Mouse (Mus musculus) spleen, adult 2 months (tissue): ENCODE results near the gene Dlgap3. TPM values are rescaled to one million over a fixed set of nuclear protein-coding genes. Genes with fewer than 3 reads are reported as not detected.

Experiments
- DNase-seq, 2 experiments: peaks; one replicate each; pipeline versions ENCODE4 v3.0.0 to v3.0.0-alpha.2; 2012 to 2021; ENCODE audit warnings: low spot score in 2 of 2, low read depth in 1 of 2
- H3K27ac ChIP-seq: fragments of 200-500 bp; 2 replicates; pipeline ENCODE4 v1.5.1; 2012; ENCODE audit warnings: low read length, inconsistent platforms; ENCODE audit not compliant: insufficient read depth
- H3K27me3 ChIP-seq: fragments of 200-500 bp; 2 replicates; pipeline ENCODE4 v1.6.1; 2012; ENCODE audit warnings: mild to moderate bottlenecking, moderate library complexity, low read length, inconsistent platforms; ENCODE audit not compliant: control insufficient read depth, insufficient read depth
- H3K36me3 ChIP-seq: fragments of 200-500 bp; 2 replicates; pipeline ENCODE4 v1.6.1; 2012; ENCODE audit warnings: mild to moderate bottlenecking, low read length, inconsistent platforms; ENCODE audit not compliant: control insufficient read depth, insufficient read depth
- H3K4me1 ChIP-seq: fragments of 200-500 bp; 2 replicates; pipeline ENCODE4 v1.6.1; 2011; ENCODE audit warnings: inconsistent platforms; ENCODE audit not compliant: control insufficient read depth, insufficient read depth, insufficient read length
- H3K4me3 ChIP-seq: fragments of 200-500 bp; 2 replicates; pipeline ENCODE4 v1.5.1; 2011; ENCODE audit warnings: mild to moderate bottlenecking, inconsistent platforms; ENCODE audit not compliant: insufficient read depth, insufficient read length; ENCODE audit errors: extremely low read depth
- CTCF ChIP-seq: fragments of 200-500 bp; IDR thresholded peaks from 2 replicates; pipeline ENCODE4 v1.5.1; 2011; ENCODE audit warnings: mild to moderate bottlenecking, inconsistent platforms; ENCODE audit not compliant: insufficient read depth, insufficient read length, insufficient replicate concordance; ENCODE audit errors: extremely low read depth
- POLR2A ChIP-seq: fragments of 200-500 bp; IDR thresholded peaks from 2 replicates; pipeline ENCODE4 v1.6.1; 2011; ENCODE audit warnings: low read depth, low read length, inconsistent platforms
- WGBS: fragments of 180-500 bp; shearing (Covaris S2); methylation state at CpG from one replicate; pipeline ENCODE4 v1.1.7; 2018; 5-methylcytosine and 5-hydroxymethylcytosine counted together
- polyA plus RNA-seq: library from polyadenylated mRNA; depleted of rRNA; stranded (reverse); fragments of >200 nt; gene quantifications from 2 replicates; pipeline ENCODE4 v1.2.3, GENCODE M21; 2012

The Dlgap3 gene
- polyA plus RNA-seq, 1 experiment: 0.85 TPM

DNA sequence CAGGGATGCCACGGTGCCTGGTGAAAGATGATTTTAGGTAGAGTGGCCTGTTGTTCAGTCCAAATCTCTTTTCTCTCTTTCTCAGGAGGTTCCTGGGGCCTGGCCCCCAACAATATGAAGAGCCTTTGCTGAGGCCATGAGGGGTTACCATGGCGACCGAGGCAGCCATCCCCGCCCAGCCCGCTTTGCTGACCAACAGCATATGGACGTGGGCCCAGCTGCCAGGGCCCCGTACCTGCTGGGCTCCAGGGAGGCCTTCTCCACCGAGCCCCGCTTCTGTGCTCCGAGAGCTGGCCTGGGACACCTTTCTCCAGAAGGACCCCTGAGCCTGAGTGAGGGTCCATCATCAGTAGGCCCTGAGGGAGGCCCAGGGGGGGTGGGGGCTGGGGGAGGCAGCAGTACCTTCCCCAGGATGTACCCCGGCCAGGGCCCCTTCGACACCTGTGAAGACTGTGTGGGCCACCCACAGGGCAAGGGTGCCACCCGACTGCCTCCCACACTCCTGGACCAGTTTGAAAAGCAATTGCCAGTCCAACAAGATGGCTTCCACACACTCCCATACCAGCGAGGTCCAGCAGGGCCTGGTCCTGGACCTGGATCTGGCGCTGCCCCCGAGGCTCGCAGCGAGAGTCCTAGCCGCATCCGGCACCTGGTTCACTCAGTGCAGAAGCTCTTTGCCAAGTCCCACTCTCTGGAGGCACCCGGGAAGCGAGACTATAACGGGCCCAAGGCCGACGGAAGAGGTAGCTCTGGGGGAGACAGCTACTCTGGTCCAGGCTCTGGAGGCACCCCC lies 25.7 kb downstream of the Dlgap3 start:
- H3K4me1 ChIP-seq: no peaks in the 10 kb centered on the region
- DNase-seq: no peak
- no peak overlapping the region for H3K27ac ChIP-seq
- no peaks in the 10 kb centered on the region for H3K36me3 ChIP-seq
- no peak overlapping the region for H3K4me3 ChIP-seq
- 90% methylated on average over 25 of the region's 25 CpGs for WGBS
- TF ChIP-seq CTCF (no peak), POLR2A (no peak)
- H3K27me3 ChIP-seq: no peaks in the 10 kb centered on the region

DNA sequence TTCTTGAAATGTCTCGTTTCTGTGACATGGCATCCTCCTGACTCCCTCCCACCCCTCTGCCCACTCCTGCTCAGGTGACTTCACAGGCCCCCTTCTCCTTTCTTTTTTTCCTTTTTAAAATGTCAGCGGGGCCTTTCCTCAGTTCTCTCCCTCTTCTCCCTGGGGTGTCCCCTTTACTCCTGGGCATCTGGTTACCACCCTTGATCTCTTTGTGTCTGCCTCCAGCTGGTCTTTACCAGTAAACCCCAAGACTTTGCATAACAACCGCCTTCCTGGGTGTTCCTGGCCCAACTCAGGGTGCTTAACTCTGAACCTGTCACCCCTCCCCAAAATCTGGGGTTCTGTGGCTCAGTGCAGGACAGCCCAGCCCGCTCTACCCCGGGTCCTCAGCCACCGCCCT lies 29.6 kb downstream of the Dlgap3 start:
- Histone ChIP-seq H3K4me1 (no peaks in the 10 kb centered on the region), H3K4me3 (no peak overlapping the region), H3K27ac (no peak overlapping the region), H3K36me3 (no peaks in the 10 kb centered on the region), H3K27me3 (no peaks in the 10 kb centered on the region)
- TF ChIP-seq CTCF (no peak), POLR2A (no peak)
- no peak for DNase-seq
- 56% methylated on average over 6 of the region's 6 CpGs for WGBS

DNA sequence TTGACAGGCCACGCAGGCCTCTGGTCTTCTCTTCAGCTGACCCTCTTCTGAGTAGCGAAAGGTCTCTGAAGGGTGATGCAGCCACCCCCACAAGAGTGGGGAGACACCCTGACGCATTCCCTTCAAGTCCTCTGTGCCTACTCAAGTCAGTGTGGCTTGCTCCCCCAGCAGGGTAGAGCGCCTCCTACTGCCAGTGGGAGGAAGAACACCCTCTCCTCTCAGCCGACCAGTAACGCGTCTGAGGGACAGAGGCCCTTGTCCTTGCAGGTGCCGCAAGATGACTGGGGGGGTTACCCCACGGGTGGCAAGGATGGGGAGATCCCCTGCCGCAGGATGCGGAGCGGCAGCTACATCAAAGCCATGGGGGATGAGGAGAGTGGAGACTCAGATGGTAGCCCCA lies 30.4 kb downstream of the Dlgap3 start:
- Histone ChIP-seq H3K27me3 (no peaks in the 10 kb centered on the region), H3K4me1 (no peaks in the 10 kb centered on the region), H3K36me3 (no peaks in the 10 kb centered on the region), H3K4me3 (no peak overlapping the region), H3K27ac (no peak overlapping the region)
- no peak for DNase-seq
- WGBS: 76% methylated on average over 12 of the region's 12 CpGs
- TF ChIP-seq CTCF (0 out of 2 replicates have a peak, but pooled peaks have one; percentile 17), POLR2A (no peak)

DNA sequence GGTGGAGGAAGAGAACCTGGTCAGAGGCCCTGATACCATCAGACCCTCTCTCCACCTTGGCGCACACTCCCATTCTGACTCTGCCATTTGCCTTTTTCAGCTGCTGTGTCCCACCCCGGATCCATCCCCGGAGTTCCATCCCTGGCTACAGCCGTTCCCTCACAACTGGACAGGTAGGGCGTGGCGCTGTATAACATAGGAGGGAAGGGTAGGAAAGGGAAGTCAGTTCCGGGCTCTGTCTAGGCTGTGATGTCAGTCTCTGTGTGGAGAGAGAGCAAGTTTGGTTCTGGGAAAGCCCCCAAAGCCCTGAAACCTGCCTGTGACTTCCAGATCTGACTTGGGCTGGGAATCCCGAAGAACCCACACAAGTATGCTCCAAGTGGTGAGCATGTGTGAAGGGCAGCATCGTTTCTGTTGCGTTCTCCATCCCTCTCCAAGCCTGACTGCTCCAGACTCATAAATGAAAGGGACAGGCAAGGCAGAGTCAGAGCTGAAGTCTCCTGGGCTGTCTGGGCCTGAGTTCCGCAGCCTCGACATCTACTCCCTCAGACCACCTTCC lies 31.2 kb downstream of the Dlgap3 start:
- 87% methylated on average over 12 of the region's 12 CpGs for WGBS
- TF ChIP-seq POLR2A (no peak), CTCF (no peak)
- Histone ChIP-seq H3K27me3 (no peaks in the 10 kb centered on the region), H3K4me1 (no peaks in the 10 kb centered on the region), H3K36me3 (no peaks in the 10 kb centered on the region), H3K4me3 (no peak overlapping the region), H3K27ac (no peak overlapping the region)
- no peak for DNase-seq

DNA sequence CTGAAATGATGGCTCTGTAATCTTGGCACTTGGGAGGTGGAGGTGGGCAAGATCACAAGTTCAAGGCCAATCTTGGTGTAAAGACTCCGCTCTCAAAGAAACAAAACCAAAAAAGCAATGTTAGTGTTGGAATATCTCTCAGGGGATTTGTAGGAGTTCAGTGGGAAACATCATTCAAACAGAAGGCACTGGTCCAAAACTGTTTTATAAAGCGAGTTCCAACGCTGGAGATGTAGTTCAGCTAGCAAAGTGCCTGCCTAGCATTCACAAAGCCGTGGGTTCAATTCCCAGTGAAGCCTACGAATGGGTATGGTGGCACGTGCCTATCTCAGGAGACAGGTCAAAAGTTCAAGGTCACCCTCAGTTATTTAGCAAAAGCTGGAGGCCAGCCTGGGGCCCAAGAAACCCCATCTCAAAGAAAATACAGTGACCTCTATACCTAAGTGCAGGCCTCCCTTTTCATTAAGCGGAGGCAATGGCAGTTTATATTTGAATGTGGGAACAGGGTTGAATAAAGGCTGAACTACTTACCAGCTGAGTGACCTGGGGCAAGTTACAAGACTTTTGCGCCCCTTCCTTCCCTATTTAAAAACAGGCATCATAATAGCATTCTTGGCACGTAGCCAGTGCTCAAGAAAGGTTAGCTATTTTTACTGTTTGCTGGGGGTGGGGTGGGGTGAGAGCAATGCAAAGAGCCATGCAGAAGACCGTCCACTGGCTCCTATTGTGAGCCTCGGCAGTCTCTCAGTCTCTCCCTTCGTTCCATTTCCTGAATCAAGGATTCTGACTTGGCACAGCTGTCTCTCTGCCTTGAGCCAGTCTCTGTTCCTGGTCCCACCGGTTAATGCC lies 32.0 kb downstream of the Dlgap3 start:
- H3K27ac ChIP-seq: no peak overlapping the region
- no peaks in the 10 kb centered on the region for H3K4me1 ChIP-seq
- DNase-seq: no peak
- TF ChIP-seq CTCF (no peak), POLR2A (no peak)
- no peaks in the 10 kb centered on the region for H3K36me3 ChIP-seq
- WGBS: 63% methylated on average over 13 of the region's 13 CpGs
- H3K27me3 ChIP-seq: no peaks in the 10 kb centered on the region
- no peak overlapping the region for H3K4me3 ChIP-seq

DNA sequence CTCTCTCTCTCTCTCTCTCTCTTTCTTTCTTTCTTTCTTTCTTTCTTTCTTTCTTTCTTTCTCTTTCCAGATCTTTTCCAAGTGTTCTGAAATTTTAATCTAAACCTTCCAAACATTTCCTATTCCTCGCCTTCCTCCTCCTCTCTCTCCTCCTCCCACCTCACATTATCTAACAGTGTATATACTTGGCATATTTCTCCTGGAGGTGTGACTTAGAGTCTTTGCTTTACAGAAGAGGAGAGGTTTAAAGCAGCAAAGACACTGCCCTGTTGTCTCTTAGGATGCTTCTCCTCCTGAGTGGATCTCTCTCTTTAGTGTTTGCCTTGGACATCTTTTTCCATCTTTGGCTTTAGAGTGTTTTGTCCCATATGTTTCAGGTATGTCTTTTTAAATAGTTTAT lies 34.1 kb downstream of the Dlgap3 start:
- no peak for TF ChIP-seq POLR2A
- TF ChIP-seq CTCF: no peak

More for the DNA sequence above, 34.1 kb downstream of the Dlgap3 start:
- no peak overlapping the region for H3K27ac ChIP-seq
- no peaks in the 10 kb centered on the region for H3K4me1 ChIP-seq
- WGBS: 69% methylated on average over 1 of the region's 1 CpGs
- H3K27me3 ChIP-seq: no peaks in the 10 kb centered on the region
- H3K36me3 ChIP-seq: no peaks in the 10 kb centered on the region
- H3K4me3 ChIP-seq: no peak overlapping the region
- no peak for DNase-seq
